In genomic region chr17:85018794-85019193, GRCm38 (mm10) we compare ENCODE assay signal across 14 mouse cellular contexts. TPM values are rescaled to one million over a fixed set of nuclear protein-coding genes. Genes with fewer than 3 reads are reported as not detected.
DNase-seq lines count a peak whose midpoint lies in the region; ATAC-seq and TF ChIP-seq lines count a peak whose summit lies in the region.
"Had no signal": no experiment of that assay in that cellular context is flagged by ENCODE, and none has a peak within 500 bp of the region (broad histone marks: within the 10 kb centered on the region; RNA-seq: fewer than 3 reads in every experiment).

No protein-coding gene starts in this region.

- no peak overlapping the region for H3K4me2 ChIP-seq in intestine, embryonic 15.5 days (replicated peaks)
- no peak overlapping the region for H3K4me2 ChIP-seq in intestine, postnatal 0 days (replicated peaks; ENCODE audit: low read depth)
- no peak overlapping the region for H3K4me2 ChIP-seq in midbrain, embryonic 15.5 days
- H3K4me2 ChIP-seq: embryonic facial prominence, embryonic 13.5 days; hindbrain, embryonic 12.5 days had no signal

- no peak overlapping the region for H3K4me3 ChIP-seq in intestine, embryonic 15.5 days (replicated peaks)
- no peak overlapping the region for H3K4me3 ChIP-seq in intestine, postnatal 0 days (ENCODE audit: low read depth, low read length)
- H3K4me3 ChIP-seq in midbrain, embryonic 15.5 days, result no peak overlapping the region
- H3K4me3 ChIP-seq: embryonic facial prominence, embryonic 13.5 days; hindbrain, embryonic 12.5 days had no signal

- no peaks in the 10 kb centered on the region for H3K4me1 ChIP-seq in intestine, embryonic 15.5 days (replicated peaks)
- no peaks in the 10 kb centered on the region for H3K4me1 ChIP-seq in intestine, postnatal 0 days (replicated peaks; ENCODE audit: control insufficient read depth, insufficient read depth, low read length)
- no peaks in the 10 kb centered on the region for H3K4me1 ChIP-seq in midbrain, embryonic 15.5 days
- H3K4me1 ChIP-seq: hindbrain, embryonic 12.5 days had no signal

- DNase-seq in adrenal gland, adult 2 months, result peak; percentile 75
- no peak for DNase-seq in right cerebral cortex, postnatal 14 days
- no peak for DNase-seq in layer of hippocampus, postnatal 25 days (ENCODE audit: extremely low spot score in 1 of 2, low spot score in 1 of 2)
- DNase-seq: cerebellum, adult 9-11 months; lung, adult 18-20 months; midbrain, embryonic 14.5 days had no signal

- TF ChIP-seq CTCF in intestine, postnatal 0 days (IDR thresholded peaks at IDR 0.05; ENCODE audit: low read depth), result no peak

- no peaks in the 10 kb centered on the region for H3K9me3 ChIP-seq in intestine, embryonic 15.5 days
- H3K9me3 ChIP-seq in intestine, postnatal 0 days (ENCODE audit: control insufficient read depth), result no peaks in the 10 kb centered on the region
- H3K9me3 ChIP-seq in midbrain, embryonic 15.5 days, result no peaks in the 10 kb centered on the region
- H3K9me3 ChIP-seq: embryonic facial prominence, embryonic 13.5 days; hindbrain, embryonic 12.5 days had no signal

- peak; percentile 43; the same call in 1 of the 2 replicates for ATAC-seq in intestine, embryonic 15.5 days
- ATAC-seq in intestine, postnatal 0 days, result no peak
- ATAC-seq in granulocyte monocyte progenitor cell, adult 5-6 weeks (replicated peaks; ENCODE audit: poor library complexity, severe bottlenecking), result peak; percentile 91
- peak; percentile 63 for ATAC-seq in monocyte, adult 5-6 weeks (replicated peaks; ENCODE audit: insufficient number of reproducible peaks, low FRiP score, low TSS enrichment, poor library complexity, severe bottlenecking)
- no peak for ATAC-seq in midbrain, embryonic 15.5 days (replicated peaks)
- ATAC-seq: activated CD4-positive, CD25-positive, alpha-beta regulatory T cell, adult 4 months had no signal

- no peak overlapping the region for H3K27ac ChIP-seq in intestine, embryonic 15.5 days
- H3K27ac ChIP-seq in intestine, postnatal 0 days (ENCODE audit: low read depth, low read length), result no peak overlapping the region
- H3K27ac ChIP-seq in midbrain, embryonic 15.5 days, result no peak overlapping the region
- H3K27ac ChIP-seq: embryonic facial prominence, embryonic 13.5 days; hindbrain, embryonic 12.5 days had no signal

- H3K36me3 ChIP-seq in intestine, embryonic 15.5 days, result no peaks in the 10 kb centered on the region
- H3K36me3 ChIP-seq in intestine, postnatal 0 days (ENCODE audit: control insufficient read depth, insufficient read depth), result no peaks in the 10 kb centered on the region
- no peaks in the 10 kb centered on the region for H3K36me3 ChIP-seq in midbrain, embryonic 15.5 days (replicated peaks)
- H3K36me3 ChIP-seq: embryonic facial prominence, embryonic 13.5 days had no signal

- no peak overlapping the region for H3K9ac ChIP-seq in intestine, embryonic 15.5 days
- H3K9ac ChIP-seq in intestine, postnatal 0 days (ENCODE audit: low read depth, low read length), result no peak overlapping the region
- no peak overlapping the region for H3K9ac ChIP-seq in midbrain, embryonic 15.5 days
- H3K9ac ChIP-seq: embryonic facial prominence, embryonic 13.5 days; hindbrain, embryonic 12.5 days had no signal

- no peaks in the 10 kb centered on the region for H3K27me3 ChIP-seq in intestine, embryonic 15.5 days (replicated peaks)
- H3K27me3 ChIP-seq in intestine, postnatal 0 days (replicated peaks; ENCODE audit: control insufficient read depth, insufficient read depth, low read length), result no peaks in the 10 kb centered on the region
- H3K27me3 ChIP-seq in midbrain, embryonic 15.5 days (replicated peaks), result no peaks in the 10 kb centered on the region
- H3K27me3 ChIP-seq: embryonic facial prominence, embryonic 13.5 days; hindbrain, embryonic 12.5 days had no signal

- WGBS in intestine, embryonic 15.5 days, result 75% methylated on average over 5 of the region's 5 CpGs
- 63% methylated on average over 5 of the region's 5 CpGs for WGBS in intestine, postnatal 0 days
- WGBS in midbrain, embryonic 15.5 days, result 88% methylated on average over 5 of the region's 5 CpGs

RNA-seq across cellular contexts. Expression of gene Slc3a1, which starts 9.4 kb away (rescaled TPM):
- polyA plus RNA-seq in intestine, embryonic 15.5 days (2015; fragmentation: Nextera tagmentation; extraction: Ambion mirVana), result 25.5 and 36.8 TPM in 2 replicates
- 121 and 130 TPM in 2 replicates for polyA plus RNA-seq in intestine, postnatal 0 days (2015; fragmentation: Nextera tagmentation; extraction: Ambion mirVana)
- total RNA-seq in adrenal gland, adult 2 months (2021), result under 1 TPM; 0.41 to 0.69 TPM
- 0.09 and 0.21 TPM in 2 replicates for polyA plus RNA-seq in adrenal gland, adult 2 months (2012; rRNA removed)
- total RNA-seq in granulocyte monocyte progenitor cell, adult 5-6 weeks (2014; fragmentation: Nextera tagmentation), result not detected in 2 replicates
- 0.62 TPM in 1 of 2 replicates, not detected in the other for total RNA-seq in granulocyte monocyte progenitor cell, adult 5-6 weeks (2017)
- total RNA-seq in monocyte, adult 5-6 weeks (2017), result 0.78 TPM in 1 of 3 replicates, not detected in the others
- 0.13 and 0.48 TPM in 2 replicates for polyA plus RNA-seq in midbrain, embryonic 15.5 days (2015; fragmentation: Nextera tagmentation; extraction: Ambion mirVana)
- total RNA-seq in layer of hippocampus, postnatal 25 days (2021), result under 1 TPM in 1 of 2 experiments, not detected in 1; 0.12 TPM

Comparison
In these comparisons a context has a peak if more than half of its experiments do, and no peak if none do; other contexts are left out.
1. ATAC-seq: peak in intestine, embryonic 15.5 days (single experiment), granulocyte monocyte progenitor cell, adult 5-6 weeks (single experiment) and monocyte, adult 5-6 weeks (single experiment); none in intestine, postnatal 0 days (single experiment) and midbrain, embryonic 15.5 days (single experiment).